Mouse (Mus musculus) embryonic facial prominence, embryonic 11.5 days (tissue): ENCODE measurements around the gene Mylk3. TPM values are rescaled to one million over a fixed set of nuclear protein-coding genes. Genes with fewer than 3 reads are reported as not detected.
A peak's percentile ranks its signal among the peaks of the same experiment; 100 is the strongest.

Experiments
- ATAC-seq: fragments of 200-750 bp; cut with Nextera tagmentation; replicated peaks from 2 replicates; pipeline ENCODE4 v1.8.0; 2017; ENCODE audit warnings: low read depth; ENCODE audit not compliant: insufficient number of reproducible peaks, low FRiP score, low TSS enrichment
- DNase-seq: peaks from one replicate; pipeline ENCODE4 v3.0.0-alpha.2; 2015; ENCODE audit warnings: low spot score
- H3K27ac ChIP-seq: fragments of 300-500 bp; sonication (generic); replicated peaks from 2 replicates; pipeline ENCODE4 v1.5.1; 2014; ENCODE audit warnings: mild to moderate bottlenecking, low read depth, low read length, control low read depth
- H3K27me3 ChIP-seq: fragments of 300-500 bp; sonication (generic); 2 replicates; pipeline ENCODE4 v1.6.1; 2014; ENCODE audit warnings: mild to moderate bottlenecking, low read length, moderate library complexity, mixed read lengths; ENCODE audit not compliant: control insufficient read depth, insufficient read depth
- H3K36me3 ChIP-seq: fragments of 300-500 bp; sonication (generic); replicated peaks from 2 replicates; pipeline ENCODE4 v1.6.1; 2014; ENCODE audit warnings: low read depth, mild to moderate bottlenecking, low read length, moderate library complexity, mixed read lengths; ENCODE audit not compliant: control insufficient read depth, insufficient read depth
- H3K4me1 ChIP-seq: fragments of 300-500 bp; sonication (generic); 2 replicates; pipeline ENCODE4 v1.6.1; 2014; ENCODE audit warnings: low read length, mixed read lengths; ENCODE audit not compliant: control insufficient read depth, insufficient read depth
- H3K4me2 ChIP-seq: fragments of 300-500 bp; sonication (generic); 2 replicates; pipeline ENCODE4 v1.6.1; 2014; ENCODE audit warnings: low read depth, mild to moderate bottlenecking, control low read depth, low read length, moderate library complexity
- H3K4me3 ChIP-seq: fragments of 300-500 bp; sonication (generic); 2 replicates; pipeline ENCODE4 v1.5.1; 2014; ENCODE audit warnings: low read depth, low read length, control low read depth
- H3K9ac ChIP-seq: fragments of 300-500 bp; sonication (generic); replicated peaks from 2 replicates; pipeline ENCODE4 v1.6.1; 2014; ENCODE audit warnings: mild to moderate bottlenecking, control low read depth, low read length
- H3K9me3 ChIP-seq: fragments of 300-500 bp; sonication (generic); replicated peaks from 2 replicates; pipeline ENCODE4 v1.6.1; 2016; ENCODE audit warnings: mild to moderate bottlenecking, low read length, inconsistent platforms, mixed read lengths; ENCODE audit not compliant: control insufficient read depth
- WGBS: fragments of 180-500 bp; shearing (Covaris S2); extraction: QIAGEN DNeasy Blood & Tissue Kit; methylation state at CpG from one replicate; pipeline ENCODE4 v1.1.7; 2014; 5-methylcytosine and 5-hydroxymethylcytosine counted together
- polyA plus RNA-seq: library from polyadenylated mRNA; unstranded; fragments of >200 nt; fragmentation: Nextera tagmentation; extraction: Ambion mirVana; gene quantifications from 2 replicates; pipeline ENCODE4 v1.2.1, GENCODE M21; 2014

Mylk3 gene
- polyA plus RNA-seq, 1 experiment from 2014 or later: 2.9 TPM

- DNase-seq (no peak), ATAC-seq (no peak)
- no peaks in the 10 kb centered on the region for H3K27me3 ChIP-seq
- H3K9ac ChIP-seq: no peak overlapping the region
- H3K4me3 ChIP-seq: no peak overlapping the region
- no peaks in the 10 kb centered on the region for H3K4me1 ChIP-seq
- H3K36me3 ChIP-seq: no peaks in the 10 kb centered on the region
- H3K27ac ChIP-seq: no peak overlapping the region
- no peak overlapping the region for H3K4me2 ChIP-seq
- 74% methylated on average over 1 of the region's 1 CpGs for WGBS
- no peaks in the 10 kb centered on the region for H3K9me3 ChIP-seq
Measured at GRCm38 (mm10) chr8:85329506-85329905, 56.6 kb downstream of the Mylk3 start.

GRCm38 (mm10) chr8:85327036-85327435 lies 59.1 kb downstream of the Mylk3 start:
- no peaks in the 10 kb centered on the region for H3K4me1 ChIP-seq
- H3K27me3 ChIP-seq: no peaks in the 10 kb centered on the region
- no peak overlapping the region for H3K9ac ChIP-seq
- 77% methylated on average over 9 of the region's 9 CpGs for WGBS
- H3K4me3 ChIP-seq: no peak overlapping the region
- ATAC-seq (no peak), DNase-seq (no peak)
- no peaks in the 10 kb centered on the region for H3K9me3 ChIP-seq
- no peak overlapping the region for H3K27ac ChIP-seq
- H3K4me2 ChIP-seq: no peak overlapping the region
- H3K36me3 ChIP-seq: no peaks in the 10 kb centered on the region

- no peak for ATAC-seq
- Histone ChIP-seq H3K27ac (no peak overlapping the region), H3K27me3 (no peaks in the 10 kb centered on the region), H3K4me1 (no peaks in the 10 kb centered on the region), H3K4me3 (no peak overlapping the region), H3K9ac (no peak overlapping the region), H3K36me3 (no peaks in the 10 kb centered on the region), H3K9me3 (no peaks in the 10 kb centered on the region), H3K4me2 (no peak overlapping the region)
- no peak for DNase-seq
- WGBS: 77% methylated on average over 3 of the region's 3 CpGs
Measured at GRCm38 (mm10) chr8:85323084-85323483, 63.1 kb downstream of the Mylk3 start.

- DNase-seq (no peak), ATAC-seq (no peak)
- no peaks in the 10 kb centered on the region for H3K4me1 ChIP-seq
- no peak overlapping the region for H3K4me3 ChIP-seq
- WGBS: 84% methylated on average over 15 of the region's 15 CpGs
- H3K4me2 ChIP-seq: no peak overlapping the region
- no peaks in the 10 kb centered on the region for H3K27me3 ChIP-seq
- H3K36me3 ChIP-seq: no peaks in the 10 kb centered on the region
- H3K9me3 ChIP-seq: no peaks in the 10 kb centered on the region
- H3K9ac ChIP-seq: no peak overlapping the region
- no peak overlapping the region for H3K27ac ChIP-seq
Measured at GRCm38 (mm10) chr8:85321981-85322380, 64.2 kb downstream of the Mylk3 start.

GRCm38 (mm10) chr8:85318534-85318933 lies 67.6 kb downstream of the Mylk3 start:
- Histone ChIP-seq H3K4me3 (no peak overlapping the region), H3K27ac (no peak overlapping the region), H3K4me1 (no peaks in the 10 kb centered on the region), H3K4me2 (no peak overlapping the region), H3K27me3 (no peaks in the 10 kb centered on the region), H3K9ac (no peak overlapping the region), H3K36me3 (no peaks in the 10 kb centered on the region), H3K9me3 (no peaks in the 10 kb centered on the region)
- ATAC-seq (no peak), DNase-seq (no peak)
- WGBS: 92% methylated on average over 4 of the region's 4 CpGs

GRCm38 (mm10) chr8:85313036-85313435 lies 73.1 kb downstream of the Mylk3 start:
- 76% methylated on average over 3 of the region's 3 CpGs for WGBS
- Histone ChIP-seq H3K9me3 (no peaks in the 10 kb centered on the region), H3K36me3 (no peaks in the 10 kb centered on the region), H3K27ac (no peak overlapping the region), H3K4me3 (no peak overlapping the region), H3K9ac (no peak overlapping the region), H3K4me2 (no peak overlapping the region), H3K4me1 (no peaks in the 10 kb centered on the region), H3K27me3 (no peaks in the 10 kb centered on the region)
- no peak for DNase-seq
- ATAC-seq: no peak

GRCm38 (mm10) chr8:85311743-85312142 lies 74.4 kb downstream of the Mylk3 start:
- H3K4me2 ChIP-seq: no peak overlapping the region
- ATAC-seq (no peak), DNase-seq (peak; percentile 49)
- no peaks in the 10 kb centered on the region for H3K27me3 ChIP-seq
- H3K9me3 ChIP-seq: no peaks in the 10 kb centered on the region
- H3K27ac ChIP-seq: no peak overlapping the region
- no peak overlapping the region for H3K4me3 ChIP-seq
- no peaks in the 10 kb centered on the region for H3K36me3 ChIP-seq
- no peaks in the 10 kb centered on the region for H3K4me1 ChIP-seq
- H3K9ac ChIP-seq: no peak overlapping the region

GRCm38 (mm10) chr8:85308564-85308963 lies 77.6 kb downstream of the Mylk3 start:
- no peaks in the 10 kb centered on the region for H3K9me3 ChIP-seq
- no peak overlapping the region for H3K4me2 ChIP-seq
- DNase-seq (no peak), ATAC-seq (no peak)
- peaks cover 3% of the 10 kb centered on the region; the same call in 1 of the 2 replicates for H3K36me3 ChIP-seq
- H3K4me1 ChIP-seq: no peaks in the 10 kb centered on the region
- no peak overlapping the region for H3K9ac ChIP-seq
- H3K27ac ChIP-seq: no peak overlapping the region
- 92% methylated on average over 2 of the region's 2 CpGs for WGBS
- no peak overlapping the region for H3K4me3 ChIP-seq
- H3K27me3 ChIP-seq: no peaks in the 10 kb centered on the region
